Mouse (Mus musculus) embryonic fibroblast, embryonic 13.5 days (primary cell): ENCODE measurements around the gene C2cd5.

Experiments used
- CTCF ChIP-seq: IDR thresholded peaks from 2 replicates; pipeline ENCODE4 v1.5.1; 2011; ENCODE audit warnings: mild to moderate bottlenecking, control low read depth, low read length, moderate library complexity, borderline replicate concordance; ENCODE audit not compliant: insufficient read depth
- POLR2A ChIP-seq: IDR thresholded peaks from 2 replicates; pipeline ENCODE4 v1.6.1; 2011; ENCODE audit warnings: low read depth, mild to moderate bottlenecking, control low read depth, low read length, moderate library complexity

GRCm38 (mm10) chr6:143125721-143126120, 25.8 kb upstream of the C2cd5 start:
- TF ChIP-seq CTCF (no peak), POLR2A (no peak)
